Mouse (Mus musculus) adrenal gland, adult 8-10 months (tissue): ENCODE results near the gene Dnah7b. TPM values are rescaled to one million over a fixed set of nuclear protein-coding genes. Genes with fewer than 3 reads are reported as not detected.
"Not testable (repeated sequence)": the region's sequence is repeated elsewhere in the genome, so short reads cannot be mapped to it uniquely, and the experiment has no call there.

ENCODE experiments used
- DNase-seq: peaks from one replicate; pipeline ENCODE4 v3.0.0; 2022
- total RNA-seq, 4 experiments: library from RNA; stranded (reverse); gene quantifications; 2 replicates each; pipeline ENCODE4 v1.2.4; 2022

Dnah7b gene
- total RNA-seq: 1 to 10 TPM; 3.2 to 8.7 (median 6.3) TPM

DNA sequence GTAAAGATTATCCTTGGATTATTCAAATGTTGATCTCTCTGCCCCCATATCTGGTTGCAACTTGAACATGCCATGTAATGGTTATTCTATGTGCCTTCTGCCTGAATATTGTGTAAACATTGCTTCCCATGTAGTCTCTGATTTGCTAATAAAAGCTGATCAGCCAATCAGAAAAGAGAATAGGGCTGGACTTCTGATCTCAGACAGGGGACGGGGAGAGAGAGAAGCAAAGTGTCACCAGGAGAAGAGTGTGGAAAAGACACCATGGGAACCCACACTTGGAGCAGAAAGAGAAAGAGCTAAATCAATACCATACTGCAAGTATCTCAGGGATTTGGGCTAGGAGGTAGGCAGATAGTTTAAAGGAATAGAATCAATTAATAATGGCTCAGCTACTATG is at the start of gene Dnah7b:
Gene Dnah7b (plus strand): TSS at position 301 of the 400 bp plus-strand sequence.
- DNase-seq: no peak

DNA sequence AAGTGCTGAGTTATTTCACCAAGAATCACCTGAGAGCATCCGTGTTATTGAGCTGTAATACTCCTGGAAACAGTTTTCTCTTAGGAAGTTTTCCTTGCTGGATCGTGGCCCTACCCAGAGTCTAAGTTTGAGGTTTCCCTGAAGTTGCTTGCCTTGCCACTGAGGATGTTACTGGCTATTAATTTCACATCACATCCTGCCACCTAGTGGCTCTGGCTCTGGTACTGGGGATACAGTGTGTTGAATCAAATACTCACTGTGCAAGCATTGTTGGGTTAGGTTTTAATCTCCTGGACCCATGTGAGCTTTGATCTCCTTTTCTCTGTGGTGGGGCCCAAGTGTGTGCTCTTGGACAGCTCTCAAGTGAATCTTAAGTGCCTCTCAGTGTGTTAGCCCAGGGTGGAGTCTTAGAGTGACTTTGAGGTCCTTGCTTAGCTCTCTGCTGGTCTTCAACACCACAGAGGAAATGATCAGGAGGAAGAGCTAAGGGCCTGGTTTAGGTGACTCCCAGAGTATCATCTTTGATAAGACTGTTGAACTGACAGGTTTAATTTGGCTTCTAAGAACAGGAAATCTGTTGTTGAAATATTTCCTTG is 47.6 kb upstream of the Dnah7b start:
- DNase-seq: no peak

DNA sequence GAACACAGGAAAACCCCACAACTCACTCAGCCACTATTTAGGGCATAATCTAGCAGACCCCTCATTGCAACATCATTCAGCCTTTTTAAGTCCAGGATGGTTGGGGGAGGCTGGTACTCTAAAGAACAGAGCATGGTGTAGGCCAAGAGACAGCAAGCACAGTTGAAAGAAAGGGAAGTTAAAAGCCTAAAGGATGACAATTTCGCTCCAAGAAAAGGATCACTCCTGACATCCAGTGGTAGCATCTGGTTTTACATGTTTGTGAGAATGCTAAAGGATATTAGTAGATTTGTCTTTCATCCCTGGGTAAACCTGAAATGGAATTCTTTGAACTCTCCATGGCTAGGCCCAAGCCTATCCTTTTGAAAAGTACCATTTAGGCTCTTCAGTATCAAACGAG is 43.9 kb upstream of the Dnah7b start:
- no peak for DNase-seq

DNA sequence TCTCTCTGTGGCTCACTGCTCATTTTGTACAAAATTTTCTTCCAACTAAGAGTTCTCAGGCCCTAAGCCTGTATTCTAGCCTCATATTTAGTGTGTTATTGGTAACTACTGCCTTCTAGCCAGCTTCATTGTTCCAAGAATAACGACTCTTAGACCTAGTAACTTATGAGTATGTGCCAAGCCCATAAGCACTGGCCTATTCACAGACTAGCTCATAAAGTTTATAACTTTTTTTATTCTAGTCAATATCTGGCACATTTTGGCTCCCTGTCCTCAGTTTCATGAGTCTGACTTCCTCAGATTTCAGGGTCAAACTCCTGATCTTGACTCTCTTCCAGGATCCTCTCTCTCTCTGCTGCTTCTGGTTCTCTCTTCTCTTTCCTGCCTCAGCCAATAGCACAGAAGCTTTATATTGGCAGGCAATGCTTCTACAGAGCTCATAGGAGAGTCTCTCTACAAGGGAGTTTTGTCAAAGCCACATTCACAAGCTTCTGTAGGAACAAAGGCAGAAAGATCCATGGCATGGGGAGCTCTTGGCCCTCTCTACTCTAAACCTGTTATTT is 34.0 kb upstream of the Dnah7b start:
- no peak for DNase-seq

DNA sequence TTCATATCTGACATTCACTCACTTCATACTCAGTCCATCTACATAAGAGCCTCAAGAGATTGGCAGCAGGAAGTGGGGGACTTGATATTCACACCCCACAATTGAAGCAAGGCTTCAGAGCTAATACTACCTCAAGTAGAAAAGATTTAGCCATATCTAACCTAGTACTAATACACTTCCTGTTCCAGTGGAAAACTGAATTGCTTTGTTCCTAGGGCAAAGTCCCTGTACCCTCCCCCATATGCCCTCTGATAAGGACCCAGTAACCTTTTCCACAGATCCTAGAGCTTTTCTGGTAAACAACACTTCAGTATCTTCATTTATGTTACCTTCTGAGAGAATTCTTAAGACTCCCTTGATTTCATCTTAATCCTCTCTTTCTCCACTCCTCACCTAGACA is 17.9 kb upstream of the Dnah7b start:
- no peak for DNase-seq

DNA sequence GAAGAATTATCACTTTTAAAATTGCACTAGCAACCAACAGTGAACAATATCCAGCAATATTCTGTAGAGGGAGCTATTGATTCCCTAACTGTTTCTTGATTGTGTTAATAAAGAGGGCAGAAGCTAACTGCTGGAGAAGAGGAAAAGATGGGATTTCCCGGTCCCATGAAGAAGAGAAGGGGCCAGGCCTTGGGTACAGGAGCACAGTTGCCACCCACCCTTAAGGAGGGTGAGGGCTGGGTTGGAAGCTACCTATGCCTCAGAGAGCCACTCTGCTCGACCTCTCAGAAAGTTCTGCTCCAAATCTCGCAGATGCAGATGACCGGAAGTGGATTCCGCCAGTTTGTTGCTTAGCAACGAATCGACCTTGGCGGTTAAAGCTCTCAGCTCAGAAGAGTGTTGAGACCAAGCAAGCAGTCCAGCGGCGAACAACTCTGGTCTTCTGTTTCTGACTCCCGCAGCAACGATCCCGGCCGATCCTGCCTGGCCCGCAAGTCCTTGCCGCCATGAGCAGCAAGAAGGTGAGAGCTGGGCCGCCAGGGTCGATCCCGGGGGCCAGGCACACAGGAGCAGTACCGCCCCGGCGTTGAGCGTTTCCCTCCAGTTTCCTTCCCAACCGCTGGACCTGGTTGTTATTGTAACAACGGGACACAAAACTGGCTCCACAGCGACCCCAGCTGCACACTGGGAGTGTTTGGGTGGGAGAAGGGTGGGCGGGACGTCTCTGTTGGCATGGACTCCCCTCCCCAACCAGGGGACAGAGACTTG is 553 bp downstream of the Dnah7b start:
- peak; percentile 67 for DNase-seq

DNA sequence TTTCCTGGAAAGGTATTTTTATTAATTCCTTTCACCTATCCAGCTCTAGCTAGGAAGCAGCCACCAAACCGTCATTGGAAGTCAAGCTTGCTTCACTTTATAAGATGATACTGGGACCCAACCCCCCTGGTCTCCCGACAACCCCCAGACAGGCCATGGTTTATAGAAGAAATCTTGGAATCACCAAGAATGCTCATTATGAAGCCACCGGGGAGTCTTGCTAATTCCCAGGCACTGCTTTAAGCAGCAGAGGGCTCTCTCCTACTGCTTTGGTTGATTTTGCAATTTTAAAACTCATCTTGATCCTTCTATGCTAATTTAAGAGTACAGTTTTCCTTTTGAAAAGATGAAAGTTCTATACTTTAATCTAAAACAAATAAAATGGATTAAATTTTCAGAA is 2.7 kb downstream of the Dnah7b start:
- DNase-seq: not testable (repeated sequence)

DNA sequence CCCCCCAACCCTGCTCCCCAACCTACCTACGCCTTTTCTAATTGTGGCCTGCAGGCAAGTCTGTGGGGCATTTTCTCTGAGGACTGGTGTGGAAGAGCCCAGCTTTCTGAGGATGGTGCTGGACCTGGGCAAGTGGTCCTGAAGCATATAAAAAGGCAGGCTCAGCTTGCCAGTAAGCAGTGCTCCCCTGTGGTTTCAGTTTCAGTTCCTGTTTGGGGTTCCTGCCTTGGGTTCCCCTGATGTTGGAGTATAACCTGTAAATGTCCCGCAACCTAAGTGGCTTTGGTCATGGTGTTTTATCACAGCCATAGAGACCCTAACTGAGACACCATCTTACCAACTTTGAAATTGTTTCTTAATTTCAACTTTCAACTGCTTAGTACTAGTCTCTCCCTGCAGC is 11.8 kb downstream of the Dnah7b start:
- no peak for DNase-seq

DNA sequence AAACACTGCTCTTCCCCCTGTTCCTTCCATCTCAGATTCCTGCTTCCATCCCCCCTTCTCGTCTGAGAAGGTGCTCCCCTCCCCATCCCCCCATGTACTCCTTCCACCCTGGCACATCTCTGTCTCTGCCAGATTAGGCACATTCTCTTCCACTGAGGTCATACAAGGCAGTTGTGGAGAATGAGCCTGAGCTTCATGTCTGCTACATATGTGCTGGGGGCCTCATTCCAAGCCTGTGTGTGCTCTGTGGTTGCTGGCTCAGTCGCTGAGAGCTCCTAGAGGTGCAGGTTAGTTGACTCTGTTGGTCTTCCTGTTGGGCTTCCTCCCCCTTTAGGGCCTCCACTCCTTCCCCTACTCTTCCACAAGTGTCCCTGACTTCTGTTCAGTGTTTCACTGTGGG is 34.4 kb downstream of the Dnah7b start:
- DNase-seq: no peak

DNA sequence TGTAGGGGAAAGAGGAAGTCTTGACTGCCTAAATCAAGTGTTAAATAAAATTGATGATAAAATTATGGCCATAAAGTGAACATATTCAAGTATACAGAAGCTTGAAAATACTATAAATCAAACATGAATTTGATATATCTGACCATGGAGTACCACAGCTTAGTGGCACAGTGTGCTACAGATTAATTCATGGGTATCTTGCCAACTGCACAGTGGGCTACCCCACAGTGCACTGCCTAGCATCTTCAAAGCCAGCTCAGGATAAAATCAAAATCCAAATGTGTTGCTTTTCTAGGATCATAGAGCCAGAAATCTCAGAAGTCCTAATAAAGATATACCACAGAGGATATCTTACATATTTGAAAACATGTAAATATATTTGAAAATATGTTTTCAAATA is 46.5 kb downstream of the Dnah7b start:
- DNase-seq: not testable (repeated sequence)

DNA sequence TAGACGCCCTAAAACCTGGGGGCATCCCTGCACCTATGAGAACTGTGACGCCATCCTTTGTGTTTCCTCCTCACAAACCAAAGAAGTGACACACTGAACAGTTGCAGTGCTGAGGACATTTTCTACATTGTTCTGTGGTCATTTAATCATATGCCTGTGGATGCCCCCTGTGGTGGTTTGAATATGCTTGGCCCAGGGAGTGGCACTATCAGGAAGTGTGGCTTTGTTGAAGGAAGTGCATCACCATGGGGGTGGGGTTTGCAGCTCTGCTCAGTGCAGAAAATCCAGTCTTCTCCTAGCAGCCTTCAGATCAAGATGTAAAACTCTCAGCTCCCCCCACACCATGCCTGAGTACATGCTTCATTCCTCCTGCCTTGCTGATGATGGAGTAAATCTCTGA is 51.1 kb downstream of the Dnah7b start:
- DNase-seq: not testable (repeated sequence)

DNA sequence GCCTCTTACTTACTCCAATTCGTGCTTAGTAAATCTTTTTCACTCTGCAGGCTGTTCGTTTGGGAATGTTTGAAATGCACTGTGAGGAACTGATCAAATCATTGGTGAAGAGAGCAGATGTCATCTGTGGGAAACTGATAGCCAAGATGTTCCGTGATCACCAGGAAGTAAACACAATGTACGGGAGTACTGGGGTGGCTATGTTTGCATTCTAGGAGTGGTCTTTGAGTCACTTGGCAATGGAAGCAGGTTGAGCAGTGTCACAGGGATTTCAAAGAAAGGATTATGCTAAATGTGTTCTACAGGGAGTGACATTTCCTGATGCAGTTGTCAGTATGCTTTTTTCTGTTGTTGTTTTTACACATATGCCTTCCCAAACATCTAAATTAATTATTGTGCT is 61.9 kb downstream of the Dnah7b start:
- DNase-seq: no peak

DNA sequence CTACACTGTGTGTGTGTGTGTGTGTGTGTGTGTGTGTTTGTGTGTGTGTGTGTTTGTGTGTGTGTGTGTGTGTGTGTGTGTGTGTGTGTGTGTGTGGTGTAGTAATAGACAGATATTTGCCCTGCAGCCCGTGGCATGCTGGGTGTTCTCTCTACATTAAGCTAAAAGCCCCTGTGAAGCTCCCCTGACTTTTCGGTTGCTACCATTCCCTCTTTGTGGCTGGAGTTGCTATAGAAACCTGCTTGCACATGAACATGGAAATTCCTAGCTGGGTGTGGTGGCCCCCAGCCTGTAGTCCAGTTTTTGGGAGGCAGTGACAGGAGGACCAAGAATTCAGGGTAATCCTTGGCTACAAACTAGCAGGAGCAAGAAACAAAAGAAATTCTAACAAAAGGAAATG is 130.7 kb downstream of the Dnah7b start:
- not testable (repeated sequence) for DNase-seq

DNA sequence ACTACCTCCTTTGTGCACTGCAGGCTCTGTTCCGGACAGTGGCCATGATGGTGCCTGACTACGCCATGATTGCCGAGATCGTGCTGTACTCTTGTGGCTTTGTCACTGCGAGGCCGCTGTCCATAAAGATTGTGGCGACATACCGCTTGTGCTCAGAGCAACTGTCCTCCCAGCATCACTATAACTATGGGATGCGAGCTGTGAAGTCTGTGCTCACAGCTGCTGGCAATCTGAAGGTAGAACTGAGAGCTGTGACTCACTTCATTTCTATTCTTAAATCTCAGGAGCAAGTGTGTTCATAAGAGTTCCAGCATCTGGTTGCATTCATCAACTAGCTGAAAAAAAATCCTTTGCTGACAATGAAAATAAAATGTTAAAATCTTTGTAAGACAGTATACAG is 135.1 kb downstream of the Dnah7b start:
- DNase-seq: not testable (repeated sequence)

DNA sequence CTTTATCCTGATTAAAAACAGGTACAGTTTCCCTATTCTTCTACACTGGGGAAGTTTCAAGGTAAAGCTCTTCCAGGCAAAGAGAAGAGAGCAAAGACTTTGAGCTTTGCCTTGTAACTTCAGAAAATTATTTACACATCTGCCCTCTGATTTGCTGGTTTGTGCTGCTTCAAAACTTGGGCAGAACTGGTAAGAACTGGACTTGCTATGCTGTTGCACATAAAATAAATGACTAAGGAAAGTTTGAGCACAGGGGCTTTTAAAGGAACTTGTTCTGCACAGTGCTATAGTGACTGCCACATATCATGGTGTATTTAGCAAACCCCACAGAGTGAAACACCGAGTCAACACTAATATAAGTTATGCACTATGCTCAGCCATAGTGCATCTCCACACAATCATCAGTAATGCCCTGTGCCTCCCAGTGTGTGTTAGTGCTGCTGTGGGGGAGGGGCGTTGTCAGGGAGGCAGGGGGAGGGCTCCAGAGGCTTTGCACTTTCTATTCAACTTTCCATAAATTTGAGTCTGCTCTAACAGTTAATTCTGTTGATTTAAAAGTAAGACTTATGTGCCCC is 144.0 kb downstream of the Dnah7b start:
- not testable (repeated sequence) for DNase-seq

DNA sequence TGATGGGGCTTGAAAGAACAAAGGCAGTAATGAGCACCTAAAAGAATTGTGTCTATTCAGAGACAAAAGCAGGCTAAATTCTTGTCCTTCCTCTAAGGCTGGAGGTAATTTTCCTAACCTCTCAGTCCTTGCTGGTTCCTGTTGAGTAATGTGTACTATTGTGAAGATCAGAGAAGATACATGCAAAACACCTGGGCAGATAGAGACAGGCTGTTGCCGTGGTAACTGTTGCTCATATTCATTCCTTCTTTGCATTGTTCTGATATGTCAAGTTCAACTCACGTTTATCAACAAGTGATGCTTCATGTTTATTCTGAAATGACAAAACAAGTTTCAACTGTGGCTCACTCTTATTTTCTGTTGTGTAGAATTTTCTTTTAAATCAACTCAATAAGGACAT is 156.6 kb downstream of the Dnah7b start:
- not testable (repeated sequence) for DNase-seq

DNA sequence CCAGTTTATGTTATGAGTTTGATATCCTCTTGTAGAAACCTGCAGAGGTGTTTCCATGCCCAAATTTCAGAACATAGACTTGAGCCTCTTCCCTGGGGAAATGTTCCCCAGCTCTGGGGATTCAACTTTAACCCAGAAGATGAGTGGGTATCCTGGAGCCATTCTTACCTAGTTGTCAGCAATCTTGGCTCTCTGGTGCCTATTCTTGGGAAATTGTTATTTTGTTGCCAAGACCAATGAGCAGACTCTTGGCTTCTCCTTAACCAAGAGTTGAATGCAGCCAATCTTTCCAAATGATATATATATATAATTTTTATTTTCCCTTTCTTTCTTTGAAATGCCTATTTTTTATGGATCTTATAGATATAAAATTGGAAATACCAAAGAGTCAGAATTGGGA is 160.0 kb downstream of the Dnah7b start:
- DNase-seq: not testable (repeated sequence)

DNA sequence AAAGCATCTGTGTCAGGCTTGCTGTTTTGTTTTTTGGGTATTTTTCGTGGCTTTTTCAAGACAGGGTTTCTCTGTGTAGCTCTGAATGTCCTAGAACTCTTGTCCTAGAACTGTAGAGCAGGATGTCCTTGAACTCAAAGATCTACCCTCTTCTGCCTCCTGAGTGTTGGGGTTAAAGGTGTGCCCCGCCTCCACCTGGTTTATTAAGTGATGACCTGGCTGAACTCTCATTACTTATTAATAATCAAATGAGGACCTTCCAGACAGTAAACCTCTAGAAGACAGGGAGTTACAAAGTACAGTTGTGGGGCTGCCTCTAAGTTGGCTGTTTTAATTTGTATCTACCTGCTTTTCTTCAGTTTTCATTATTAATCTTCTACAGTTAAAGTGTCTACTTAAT is 202.7 kb downstream of the Dnah7b start:
- not testable (repeated sequence) for DNase-seq

DNA sequence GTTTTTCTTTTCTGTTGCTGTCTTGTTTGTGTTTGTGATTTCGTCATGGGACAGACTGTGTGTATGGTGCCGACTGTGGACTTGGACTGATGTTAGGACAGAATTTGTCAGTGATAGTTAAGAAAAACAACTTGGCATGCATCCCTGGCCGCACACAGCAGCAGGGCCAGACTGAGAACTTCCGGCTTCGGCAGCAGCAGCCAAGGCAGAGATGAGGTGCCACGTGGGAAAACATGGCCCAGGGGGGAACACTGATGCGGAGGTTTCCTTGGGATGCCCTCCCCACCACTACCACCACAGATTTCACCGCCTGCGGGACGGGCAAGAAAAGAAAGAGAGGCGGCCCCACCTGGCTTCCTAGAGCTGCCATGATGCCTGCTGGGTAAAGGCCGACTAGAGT is 205.8 kb downstream of the Dnah7b start:
- DNase-seq: no peak

DNA sequence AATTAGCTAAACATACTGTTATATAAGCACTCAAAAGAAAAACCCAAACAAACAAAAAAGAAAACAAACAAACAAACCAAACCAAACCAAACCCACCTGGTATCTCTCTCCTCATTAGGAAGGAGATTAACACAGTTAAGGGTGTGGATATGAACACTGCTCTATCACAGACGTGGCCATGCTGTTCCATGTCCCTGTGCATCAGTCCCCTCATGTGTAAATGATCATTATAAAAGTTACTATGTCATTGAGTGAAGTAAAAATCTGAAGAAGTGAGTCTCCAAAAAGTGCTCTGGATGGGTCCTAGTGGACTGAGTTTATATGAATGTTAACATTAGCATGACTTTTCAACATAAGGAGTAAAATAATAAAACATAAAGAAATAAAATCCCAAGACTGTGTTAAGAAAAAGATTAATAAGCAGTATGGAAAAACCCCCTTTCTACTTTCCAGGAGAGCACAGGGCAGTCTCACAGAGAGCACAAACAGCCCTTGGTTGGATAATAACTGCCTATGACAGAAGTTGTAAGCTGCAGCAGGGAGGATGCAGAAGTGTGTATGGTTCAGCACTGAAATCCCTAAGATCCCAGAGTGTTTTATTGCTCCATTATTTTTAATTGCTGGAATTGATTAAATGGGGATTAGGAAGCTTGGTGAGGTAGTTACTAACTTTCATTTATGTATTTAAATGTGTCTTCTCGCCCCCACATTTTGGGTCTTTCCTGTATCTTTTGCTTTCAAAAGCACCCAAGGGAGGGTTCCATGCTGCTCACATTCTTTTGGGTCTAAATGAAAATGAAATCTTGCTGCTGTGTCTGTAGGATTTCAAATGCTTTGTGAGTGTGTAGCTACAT is 212.2 kb downstream of the Dnah7b start:
- not testable (repeated sequence) for DNase-seq

DNA sequence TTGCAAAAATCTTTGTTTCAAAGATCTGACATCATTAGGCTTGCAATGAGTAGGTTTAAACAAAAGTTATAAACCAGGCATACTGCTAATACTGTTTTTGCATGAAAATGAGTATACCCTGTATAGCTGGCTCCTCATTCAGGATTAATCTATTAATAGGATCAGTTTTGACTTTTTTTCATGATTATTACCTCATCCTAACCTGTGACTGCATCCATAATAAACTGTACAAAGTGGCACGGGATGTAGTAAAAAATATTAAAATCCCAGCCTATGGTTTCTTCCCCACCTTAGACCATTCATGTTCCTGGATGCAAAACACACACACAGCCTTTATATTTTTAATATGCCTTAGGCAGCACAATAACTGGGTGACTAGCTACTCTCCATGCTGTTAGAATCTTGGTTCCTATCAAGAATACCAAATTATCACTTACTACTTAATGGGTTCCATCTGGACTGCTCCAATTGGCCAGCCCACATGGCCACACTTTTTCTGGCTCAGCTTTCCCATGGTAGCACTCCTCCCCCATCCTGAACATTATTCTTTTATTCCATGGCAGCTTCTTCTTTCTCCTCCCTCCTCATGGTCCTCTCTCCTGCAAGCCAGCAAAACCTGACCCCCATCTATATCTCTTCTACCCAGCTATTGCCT is 212.9 kb downstream of the Dnah7b start:
- DNase-seq: not testable (repeated sequence)

DNA sequence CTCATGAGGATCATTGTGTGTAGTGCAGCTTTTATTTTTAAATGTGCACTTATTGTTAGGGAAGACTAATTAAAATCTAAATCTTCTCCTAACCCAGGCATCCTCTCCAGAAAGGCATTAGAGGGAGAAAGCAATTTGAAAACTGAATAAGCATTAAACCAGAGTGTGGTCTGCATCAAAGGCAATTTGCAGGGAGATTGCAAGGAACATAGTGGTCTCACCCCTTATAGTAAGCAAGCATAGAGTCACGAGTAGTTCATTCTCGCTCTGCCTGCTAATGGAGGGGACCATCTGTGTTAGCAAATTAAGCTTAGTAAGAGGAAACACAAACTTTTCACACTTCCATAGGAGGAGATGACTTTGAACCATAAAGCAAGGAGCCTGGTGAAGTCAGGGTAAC is 228.3 kb downstream of the Dnah7b start:
- DNase-seq: not testable (repeated sequence)
